Mouse (Mus musculus) layer of hippocampus, adult 8-10 months (tissue): Measurements from ENCODE around the gene Uncx. TPM values are rescaled to one million over a fixed set of nuclear protein-coding genes. Genes with fewer than 3 reads are reported as not detected.

Experiments
- total RNA-seq, 4 experiments: library from RNA; stranded (reverse); gene quantifications; 2 replicates each; pipeline ENCODE4 v1.2.4; 2022

Gene Uncx
- total RNA-seq, 4 experiments from 2014 or later: not detected

Other genes with a start within 250 kb of the Uncx start
- 100 to 1,000 TPM; 148 to 186 (median 164) TPM for gene Adap1, start 217.9 kb upstream of the Uncx start, total RNA-seq
- 10 to 100 TPM; 59.0 to 75.5 (median 67.5) TPM for gene Cox19, start 192.1 kb upstream of the Uncx start, total RNA-seq
- gene Cyp2w1, start 190.9 kb upstream of the Uncx start, total RNA-seq: not detected
- gene Gpr146, start 165.8 kb upstream of the Uncx start, total RNA-seq: 10 to 100 TPM; 12.2 to 14.8 (median 13.2) TPM
- 1 to 10 TPM in 2 of 4 experiments, under 1 TPM in 2; 0.54 to 1.2 (median 0.83) TPM for gene C130050O18Rik, start 138.2 kb upstream of the Uncx start, total RNA-seq
- 1 to 10 TPM; 3.4 to 5.1 (median 4.2) TPM for gene Gper1, start 120.3 kb upstream of the Uncx start, total RNA-seq
- 10 to 100 TPM; 13.7 to 22.1 (median 17.1) TPM for gene 3110082I17Rik, start 83.0 kb upstream of the Uncx start, total RNA-seq
- 10 to 100 TPM; 53.9 to 60.2 (median 54.8) TPM for gene Zfand2a, start 58.9 kb upstream of the Uncx start, total RNA-seq
- gene Micall2, start 192.8 kb downstream of the Uncx start, total RNA-seq: 1 to 10 TPM; 2.0 to 4.5 (median 2.8) TPM
- gene Ints1, start 232.2 kb downstream of the Uncx start, total RNA-seq: 100 to 1,000 TPM in 1 of 4 experiments, 10 to 100 TPM in 3; 80.3 to 100 (median 97.2) TPM
- 10 to 100 TPM in 2 of 4 experiments, 1 to 10 TPM in 2; 9.2 to 16.4 (median 10.5) TPM for gene Mafk, start 248.0 kb downstream of the Uncx start, total RNA-seq